Mouse (Mus musculus) megakaryocyte, embryonic 14.5 days (primary cell): ENCODE results near the gene Bloc1s3.

ENCODE experiments used
- FLI1 ChIP-seq: IDR thresholded peaks from 2 replicates; pipeline ENCODE4 v1.6.1; 2012; ENCODE audit warnings: low read length, inconsistent platforms, mixed read lengths
- GATA1 ChIP-seq: IDR thresholded peaks from 3 replicates; pipeline ENCODE4 v1.6.1; 2012; ENCODE audit warnings: mixed read lengths, low read length, inconsistent platforms, borderline replicate concordance

DNA sequence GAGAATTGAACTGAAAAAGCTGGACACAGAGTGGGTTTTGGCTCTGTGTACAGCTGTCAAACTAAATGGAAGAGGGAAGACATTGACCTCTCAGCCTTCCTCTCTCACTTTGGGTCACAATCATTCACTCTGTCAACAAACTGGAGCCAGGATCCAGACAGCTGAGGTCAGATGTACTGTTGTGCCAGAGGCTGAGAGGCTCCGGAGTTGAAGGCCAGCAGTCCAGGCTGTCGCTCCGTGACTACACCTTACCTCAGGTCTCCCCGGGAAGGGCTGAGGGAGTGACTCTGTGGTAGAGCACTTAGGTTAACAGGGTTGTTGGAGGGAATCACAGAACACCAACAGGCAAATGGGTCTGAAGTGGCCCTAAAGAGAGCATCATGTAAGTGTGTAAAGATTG is 9.8 kb downstream of the Bloc1s3 start:
- TF ChIP-seq FLI1 = no peak
- TF ChIP-seq GATA1 = no peak
